Mouse (Mus musculus) kidney, adult 10 weeks (tissue): Measurements from ENCODE around the gene Bcl2l15. TPM values are rescaled to one million over a fixed set of nuclear protein-coding genes. Genes with fewer than 3 reads are reported as not detected.

Experiments used
- polyA plus RNA-seq: library from polyadenylated mRNA; stranded (reverse); fragments of 350-450 nt; fragmentation: Illumina TruSeq; extraction: RNeasy Lipid Tissue Mini Kit (QIAGEN cat#74804); gene quantifications from one replicate; pipeline ENCODE4 v1.2.3, GENCODE M21; 2014; ENCODE audit warnings: low read depth, low replicate concordance

The Bcl2l15 gene
- polyA plus RNA-seq, result 2.2 TPM

DNA sequence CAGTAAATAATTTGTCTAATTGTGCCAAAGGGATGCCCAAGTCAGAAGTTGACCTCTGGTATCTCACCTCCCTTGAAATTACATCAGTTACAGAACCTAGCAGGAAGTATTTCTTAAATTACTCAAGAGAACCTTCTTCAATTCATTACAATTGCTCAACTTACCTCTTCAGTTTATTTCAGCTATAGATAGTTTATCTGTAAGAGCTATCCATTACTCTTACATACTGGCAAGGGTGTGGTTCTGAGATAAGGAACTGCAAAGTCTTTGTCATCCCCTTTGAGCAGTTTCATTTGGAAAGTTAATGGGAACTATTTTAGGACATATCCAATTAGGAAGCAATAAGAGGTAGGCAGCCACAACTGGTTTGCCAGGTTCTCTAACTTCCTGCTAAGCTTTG lies at the start of gene Bcl2l15:
TSS of gene Bcl2l15 (plus strand) at position 176 of the 400 bp plus-strand sequence.

DNA sequence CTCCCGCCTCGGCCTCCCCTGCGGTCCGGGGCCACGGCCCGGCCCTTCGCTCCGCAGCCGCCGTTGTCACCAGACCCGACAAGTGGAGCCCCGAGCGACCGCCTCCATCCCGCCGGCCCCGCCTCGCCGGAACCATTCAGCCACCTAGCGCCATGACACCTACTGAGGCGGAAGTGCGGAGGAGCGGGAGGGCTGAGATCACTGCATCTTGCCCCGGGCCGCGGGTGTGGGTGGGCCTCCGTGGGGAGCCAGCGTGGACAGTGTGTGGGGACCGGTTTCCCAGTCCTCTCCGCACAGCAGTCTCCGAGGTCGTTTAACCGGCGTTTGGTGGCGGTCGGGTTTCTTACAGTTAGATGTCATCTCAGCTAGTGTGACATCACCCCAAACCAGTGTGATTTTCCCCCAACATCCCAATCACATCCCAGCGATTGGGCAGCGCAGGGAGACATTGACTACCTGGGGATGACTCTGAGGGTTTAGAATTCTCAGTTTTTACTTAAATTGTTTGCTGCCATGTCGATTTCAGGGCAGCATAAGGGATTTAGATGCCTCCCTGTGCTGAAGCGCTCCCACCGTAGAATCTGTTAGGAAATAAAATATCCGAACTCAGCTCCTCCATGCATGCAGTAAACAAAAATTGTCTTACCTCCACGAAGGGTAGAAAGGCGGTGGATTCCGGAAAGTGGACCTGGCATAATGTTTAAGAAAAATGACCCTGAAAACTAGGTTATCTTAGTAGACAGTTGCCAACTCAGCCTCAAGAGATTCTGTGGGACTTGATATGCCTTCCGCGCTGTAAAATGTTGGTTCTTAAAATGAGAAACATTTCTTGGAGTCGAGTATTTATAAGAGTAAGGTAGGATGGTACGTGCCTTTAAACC lies 40.9 kb upstream of the Bcl2l15 start, which contains the start of gene Hipk1:
TSS of gene Hipk1 (minus strand) at position 334 of the 881 bp plus-strand sequence.

DNA sequence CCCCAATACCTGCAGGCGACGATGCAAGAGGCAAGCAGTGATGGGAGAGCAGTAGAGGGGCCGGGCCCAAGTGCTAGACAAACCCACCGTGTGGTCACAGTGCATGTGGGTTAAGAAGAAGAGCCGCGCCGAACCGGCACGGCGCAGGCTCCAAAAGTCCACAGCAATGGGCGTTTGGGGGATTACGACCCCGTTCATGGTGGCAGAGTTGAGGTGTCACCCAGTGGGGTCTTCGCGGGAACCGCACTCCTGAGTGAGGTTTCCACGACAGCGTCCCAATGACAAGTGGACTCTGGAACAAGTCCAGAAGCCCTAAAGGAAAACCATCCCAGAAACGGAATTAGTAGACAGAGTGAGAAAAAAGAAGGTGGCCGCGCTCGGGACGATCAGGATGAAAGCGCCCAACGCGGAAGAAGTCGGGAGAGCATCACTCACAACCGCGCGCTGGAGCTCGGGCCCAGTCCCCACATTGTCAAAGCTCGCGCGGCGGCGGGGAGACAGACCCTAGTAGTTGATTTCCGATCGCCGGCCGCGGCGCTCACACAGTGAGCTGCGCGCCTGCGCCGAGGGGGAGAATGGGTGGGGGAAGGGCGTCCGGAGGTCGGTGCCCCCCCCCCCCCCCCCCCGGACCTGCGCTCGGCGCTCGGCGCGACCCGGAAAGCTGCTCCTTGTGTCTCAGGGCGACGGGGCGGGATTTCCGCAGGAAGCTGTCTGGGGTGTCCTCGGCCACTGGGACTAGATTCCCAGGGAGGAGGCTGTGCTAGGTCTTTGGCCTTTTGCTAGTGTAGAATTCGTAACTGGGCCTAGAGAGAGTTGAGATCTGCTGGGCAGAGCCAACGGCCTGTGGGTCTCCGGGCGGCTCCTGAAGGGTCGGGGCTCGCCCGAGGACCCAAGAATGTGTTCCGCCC lies 23.3 kb upstream of the Bcl2l15 start, which contains the start of the genes Dclre1b, Ap4b1 and Gm43064:
TSS of gene Dclre1b (minus strand) at position 554 of the 908 bp plus-strand sequence.
TSS of gene Ap4b1 (plus strand) at position 630 of the 908 bp plus-strand sequence.
TSS of gene Gm43064 (plus strand) at position 683 of the 908 bp plus-strand sequence.

DNA sequence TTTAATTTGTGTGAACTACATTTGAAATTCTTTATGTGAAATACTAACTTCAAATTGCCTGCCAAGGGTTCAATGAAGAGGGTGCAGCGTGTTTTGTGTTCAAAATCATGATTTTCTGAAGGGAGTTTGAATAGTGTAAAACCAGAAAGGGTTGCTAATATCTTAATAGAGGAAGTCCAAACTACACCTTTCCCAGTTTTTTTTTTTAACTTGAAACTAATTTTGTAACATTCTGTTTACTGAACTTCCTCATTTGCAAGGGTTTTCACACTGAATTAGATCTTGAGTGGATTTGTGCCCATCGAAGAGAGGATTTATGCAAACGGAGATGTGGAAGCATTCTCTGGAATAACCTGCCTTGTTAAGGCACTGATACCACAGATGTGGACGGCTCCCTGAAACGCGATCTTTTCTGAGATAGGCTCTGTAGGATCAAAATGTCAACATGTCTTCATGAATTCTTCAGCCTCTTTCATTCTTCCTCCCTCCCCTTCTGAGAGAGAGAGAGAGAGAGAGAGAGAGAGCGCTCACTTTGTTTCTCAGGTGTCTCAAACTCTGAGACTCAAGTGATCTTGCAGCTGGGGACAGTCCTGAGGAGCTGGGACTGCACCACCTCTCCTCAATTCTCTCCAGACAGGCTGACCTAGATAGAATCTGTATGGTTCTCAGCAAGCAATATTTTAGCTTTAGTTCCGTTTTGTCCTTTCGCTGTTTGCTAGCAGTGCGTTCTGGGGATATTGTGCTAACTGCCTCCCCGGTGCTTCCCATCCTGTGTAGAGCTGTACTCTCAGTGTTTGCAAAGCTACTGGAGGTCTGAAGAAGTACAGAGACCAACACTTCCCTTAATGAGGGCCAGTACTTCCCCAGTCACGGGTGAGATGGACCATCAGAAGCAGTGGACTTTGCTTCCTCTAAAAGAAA lies 26.7 kb downstream of the Bcl2l15 start, which contains the start of gene Ptpn22:
TSS of gene Ptpn22 (plus strand) at position 915 of the 921 bp plus-strand sequence.

Other genes with a start within 250 kb of the Bcl2l15 start
- 0.40 TPM for gene Atg4a-ps, start 186.5 kb upstream of the Bcl2l15 start, polyA plus RNA-seq
- gene Olfml3, start 94.6 kb upstream of the Bcl2l15 start, polyA plus RNA-seq, result 12.1 TPM
- gene Gm10964, start 93.2 kb upstream of the Bcl2l15 start, polyA plus RNA-seq, result not detected
- gene Hipk1, start 41.0 kb upstream of the Bcl2l15 start, polyA plus RNA-seq, result 73.3 TPM
- 6.2 TPM for gene Dclre1b, start 23.2 kb upstream of the Bcl2l15 start, polyA plus RNA-seq
- 14.1 TPM for gene Ap4b1, start 23.1 kb upstream of the Bcl2l15 start, polyA plus RNA-seq
- not detected for gene Gm43064, start 23.0 kb upstream of the Bcl2l15 start, polyA plus RNA-seq
- gene Ptpn22, start 27.2 kb downstream of the Bcl2l15 start, polyA plus RNA-seq, result 5.4 TPM
- gene Rsbn1, start 81.5 kb downstream of the Bcl2l15 start, polyA plus RNA-seq, result 29.0 TPM
- gene Phtf1, start 135.5 kb downstream of the Bcl2l15 start, polyA plus RNA-seq, result 24.9 TPM